Mouse (Mus musculus) lung, postnatal 0 days (tissue): ENCODE data around the gene AU022252.

Experiments
- CTCF ChIP-seq: IDR thresholded peaks from 2 replicates; pipeline ENCODE4 v1.5.1; 2016; ENCODE audit warnings: antibody characterized with exemption, mild to moderate bottlenecking
- EP300 ChIP-seq: IDR thresholded peaks from 2 replicates; pipeline ENCODE4 v1.6.1; 2016; ENCODE audit warnings: antibody characterized with exemption, mild to moderate bottlenecking, control low read depth

GRCm38 (mm10) chr4:119224534-119224933, 8.0 kb downstream of the AU022252 start:
- TF ChIP-seq CTCF (no peak), EP300 (no peak)
